Mouse (Mus musculus): ENCODE data around the gene Usp32.

DNA sequence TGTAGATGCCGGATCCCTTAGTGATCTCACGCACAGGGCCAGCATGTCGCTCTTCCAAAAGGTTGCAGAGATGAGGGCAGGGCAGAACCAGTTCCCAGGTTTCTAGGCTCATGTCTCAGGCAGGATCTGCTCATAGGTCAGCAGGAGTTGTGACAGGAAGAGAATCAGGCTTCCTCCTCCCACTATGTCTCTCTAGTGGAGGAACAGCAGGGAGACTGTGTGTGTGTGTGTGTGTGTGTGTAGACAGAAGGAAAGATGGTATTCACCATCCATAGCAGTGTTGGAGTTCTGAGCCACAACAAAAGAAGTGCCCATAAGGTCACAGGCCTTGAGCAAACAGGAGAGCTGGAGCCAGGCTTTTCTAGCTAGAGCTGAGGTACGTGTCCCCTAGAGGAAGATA lies 173.3 kb downstream of the Usp32 start:
- no peak for TF ChIP-seq POLR2A (IDR thresholded peaks at IDR 0.05; ENCODE audit: low read depth, low read length)
- no peak for TF ChIP-seq CTCF (IDR thresholded peaks at IDR 0.05; ENCODE audit: extremely low read depth, insufficient read depth, insufficient read length, insufficient replicate concordance)
